Mouse (Mus musculus) embryonic stem cell, embryonic (primary cell): ENCODE data around the gene Man1a.

Experiments
- CTCF ChIA-PET, 4 experiments: fragments of 300-600 bp in 2 of 4; fragments of 350-600 bp in 2 of 4; sonication (Branson Sonifier 250); formaldehyde crosslinking; loops; one replicate each; lab custom pipeline; 2022; ENCODE audit warnings: inconsistent platforms in 2 of 4; lab: Charles Lee
- POLR2A ChIA-PET, 4 experiments: fragments of 300-600 bp in 2 of 4; fragments of 350-600 bp in 2 of 4; sonication (Branson Sonifier 250); formaldehyde crosslinking; loops; one replicate each; lab custom pipeline; 2022; ENCODE audit warnings: antibody characterized with exemption in 4 of 4, inconsistent platforms in 1 of 4; lab: Charles Lee

Gene Man1a

GRCm38 (mm10) chr10:53859879-53860278, 216.5 kb downstream of the Man1a start:
- CTCF ChIA-PET, result no interaction called here
- POLR2A ChIA-PET, result no interaction called here

- POLR2A ChIA-PET, result no interaction called here
Observed at GRCm38 (mm10) chr10:53859224-53859623, 217.2 kb downstream of the Man1a start.

More at GRCm38 (mm10) chr10:53859224-53859623, 217.2 kb downstream of the Man1a start:
- CTCF ChIA-PET, result interaction anchor here in 1 of 4 experiments (0.5 to 0.6 kb wide), 2 partner anchors 341 to 344 kb away, joined by 3 to 4 read pairs; no protein-coding TSS in a partner anchor
